Mouse (Mus musculus) bone marrow macrophage, adult 2 months (primary cell): Measurements from ENCODE around the gene Chst11. TPM values are rescaled to one million over a fixed set of nuclear protein-coding genes. Genes with fewer than 3 reads are reported as not detected.

Experiments used
- H3K27ac ChIP-seq: 2 replicates; pipeline ENCODE4 v1.5.1; 2012; ENCODE audit warnings: low read depth, low read length; ENCODE audit not compliant: insufficient read depth
- H3K4me1 ChIP-seq: 2 replicates; pipeline ENCODE4 v1.6.1; 2012; ENCODE audit warnings: low read length; ENCODE audit not compliant: control insufficient read depth, insufficient read depth
- H3K4me3 ChIP-seq: 2 replicates; pipeline ENCODE4 v1.5.1; 2012; ENCODE audit warnings: mild to moderate bottlenecking, low read length, moderate library complexity; ENCODE audit not compliant: insufficient read depth
- CTCF ChIP-seq: IDR thresholded peaks from 2 replicates; pipeline ENCODE4 v1.5.1; 2012; ENCODE audit warnings: low read depth, mild to moderate bottlenecking, low read length, moderate library complexity
- POLR2A ChIP-seq: IDR thresholded peaks from 2 replicates; pipeline ENCODE4 v1.6.1; 2012; ENCODE audit warnings: mild to moderate bottlenecking, low read depth, low read length, borderline replicate concordance
- polyA plus RNA-seq: library from polyadenylated mRNA; stranded (reverse); fragments of >200 nt; gene quantifications from 2 replicates; pipeline ENCODE4 v1.2.4, GENCODE M21; 2012; ENCODE audit not compliant: missing spikeins, insufficient read depth, insufficient read length

The Chst11 gene
- polyA plus RNA-seq, 1 experiment, result 0.88 TPM

- H3K4me3 ChIP-seq, result no peak overlapping the region
- peak overlapping the region; percentile 65 for H3K27ac ChIP-seq
- no peak for TF ChIP-seq POLR2A
- TF ChIP-seq CTCF, result no peak
- peaks cover 31% of the 10 kb centered on the region for H3K4me1 ChIP-seq
Observed at GRCm38 (mm10) chr10:83100890-83101289, 115.6 kb downstream of the Chst11 start.

GRCm38 (mm10) chr10:83101421-83102207 is 116.3 kb downstream of the Chst11 start:
- peaks cover 31% of the 10 kb centered on the region for H3K4me1 ChIP-seq
- H3K4me3 ChIP-seq, result no peak overlapping the region
- H3K27ac ChIP-seq, result peak overlapping the region; percentile 65
- no peak for TF ChIP-seq CTCF
- TF ChIP-seq POLR2A, result no peak

- H3K27ac ChIP-seq, result no peak overlapping the region
- no peak for TF ChIP-seq CTCF
- TF ChIP-seq POLR2A, result no peak
- H3K4me1 ChIP-seq, result peaks cover 31% of the 10 kb centered on the region
Observed at GRCm38 (mm10) chr10:83102745-83103144, 117.4 kb downstream of the Chst11 start.

GRCm38 (mm10) chr10:83104221-83104620 is 118.9 kb downstream of the Chst11 start:
- TF ChIP-seq POLR2A (no peak), CTCF (no peak)
- Histone ChIP-seq H3K4me1 (peaks cover 24% of the 10 kb centered on the region), H3K27ac (no peak overlapping the region), H3K4me3 (no peak overlapping the region)

More at GRCm38 (mm10) chr10:83102745-83103144, 117.4 kb downstream of the Chst11 start:
- no peak overlapping the region for H3K4me3 ChIP-seq

DNA sequence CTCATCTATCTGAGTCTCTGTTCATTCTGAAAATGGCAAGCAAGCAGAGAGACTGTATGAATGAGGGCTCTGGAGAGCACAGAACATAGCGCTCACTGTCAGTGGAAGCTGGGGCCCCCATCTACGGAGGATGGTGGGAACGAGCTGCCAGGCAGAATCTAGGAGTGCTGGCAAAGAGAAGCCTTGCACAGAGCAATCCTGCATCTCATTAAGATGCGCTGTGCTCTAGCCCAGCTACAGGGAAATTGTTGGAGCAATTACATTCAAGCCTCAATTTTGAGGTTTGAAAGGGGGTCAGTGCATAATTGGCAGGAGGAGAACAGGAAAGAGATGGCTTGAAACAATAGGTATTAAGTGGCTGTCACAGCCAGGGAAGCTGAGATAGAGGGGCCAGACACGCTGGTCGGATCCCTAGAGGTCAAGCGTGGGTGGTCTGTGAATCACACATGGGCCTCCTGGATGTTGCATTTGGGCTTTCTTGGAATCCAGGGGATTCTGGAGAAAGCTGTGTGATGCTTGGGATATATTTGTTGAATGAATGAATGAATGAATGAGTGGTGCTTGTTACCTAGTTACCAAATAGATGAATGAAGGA is 121.0 kb downstream of the Chst11 start:
- TF ChIP-seq CTCF (no peak), POLR2A (no peak)
- Histone ChIP-seq H3K27ac (no peak overlapping the region), H3K4me3 (no peak overlapping the region), H3K4me1 (peaks cover 10% of the 10 kb centered on the region)

DNA sequence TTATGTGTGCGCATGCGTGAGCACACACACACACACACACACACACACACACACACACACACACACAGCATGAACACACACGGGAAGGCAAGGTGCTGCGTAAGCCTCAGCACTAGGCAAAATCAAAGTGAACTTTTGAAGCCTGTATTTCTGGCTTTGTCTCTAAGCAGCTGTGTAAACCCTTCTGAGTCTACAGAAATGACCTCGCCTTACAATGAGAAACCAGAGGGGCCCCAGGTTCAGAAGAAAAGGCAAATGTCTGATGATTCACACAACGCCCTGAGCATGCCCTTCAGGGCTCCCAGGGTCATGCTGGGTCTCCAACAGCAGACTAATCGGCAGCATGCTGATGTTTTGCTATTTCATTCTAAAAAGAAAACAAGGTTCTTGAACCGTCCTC is 122.1 kb downstream of the Chst11 start:
- Histone ChIP-seq H3K4me3 (no peak overlapping the region), H3K27ac (no peak overlapping the region), H3K4me1 (no peaks in the 10 kb centered on the region; the same call in 1 of the 2 replicates)
- no peak for TF ChIP-seq CTCF
- no peak for TF ChIP-seq POLR2A

DNA sequence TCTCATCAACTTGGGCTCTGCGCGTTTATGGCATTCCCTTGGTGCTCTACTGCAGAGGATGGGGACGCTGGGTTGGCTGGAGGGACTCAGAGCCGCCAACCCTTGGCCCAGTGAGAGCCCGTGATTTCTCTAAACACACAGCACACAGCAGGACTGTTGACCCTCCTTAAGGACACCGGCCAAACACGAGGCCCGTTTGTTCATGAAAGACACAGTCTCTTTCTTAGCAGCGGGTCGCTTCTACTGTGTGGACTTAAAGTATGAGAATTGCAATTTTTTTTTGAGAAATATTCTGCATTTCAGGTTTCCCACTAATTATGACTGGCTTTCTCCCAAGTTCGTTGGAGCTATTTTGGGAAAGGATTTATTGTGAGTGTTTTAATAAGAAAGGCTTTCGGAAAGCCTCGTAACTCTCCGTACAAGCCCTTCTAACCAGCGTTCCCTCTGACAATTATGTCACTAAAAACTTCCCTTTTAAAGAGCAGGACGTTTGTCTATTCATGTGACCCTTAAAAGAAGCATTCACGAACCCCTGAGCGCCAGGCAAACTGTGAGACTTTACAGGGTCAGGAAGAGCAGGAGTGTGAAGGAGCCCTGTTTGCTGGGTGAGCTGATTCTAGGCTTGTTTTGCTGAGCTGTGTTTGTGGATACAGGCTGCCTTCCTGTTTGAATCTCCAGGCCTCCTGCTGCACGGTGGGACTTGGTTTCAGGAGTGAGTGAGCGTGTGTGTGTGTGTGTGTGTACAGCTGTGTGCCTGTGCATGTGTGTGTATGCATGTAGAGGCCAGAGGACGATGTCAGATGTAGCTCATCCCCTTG is 122.8 kb downstream of the Chst11 start:
- H3K4me3 ChIP-seq, result no peak overlapping the region
- TF ChIP-seq POLR2A (no peak), CTCF (no peak)
- H3K27ac ChIP-seq, result no peak overlapping the region
- H3K4me1 ChIP-seq, result no peaks in the 10 kb centered on the region

- no peaks in the 10 kb centered on the region for H3K4me1 ChIP-seq
- TF ChIP-seq POLR2A, result no peak
- no peak for TF ChIP-seq CTCF
- H3K4me3 ChIP-seq, result no peak overlapping the region
- H3K27ac ChIP-seq, result no peak overlapping the region
Observed at GRCm38 (mm10) chr10:83108946-83109345, 123.6 kb downstream of the Chst11 start.

DNA sequence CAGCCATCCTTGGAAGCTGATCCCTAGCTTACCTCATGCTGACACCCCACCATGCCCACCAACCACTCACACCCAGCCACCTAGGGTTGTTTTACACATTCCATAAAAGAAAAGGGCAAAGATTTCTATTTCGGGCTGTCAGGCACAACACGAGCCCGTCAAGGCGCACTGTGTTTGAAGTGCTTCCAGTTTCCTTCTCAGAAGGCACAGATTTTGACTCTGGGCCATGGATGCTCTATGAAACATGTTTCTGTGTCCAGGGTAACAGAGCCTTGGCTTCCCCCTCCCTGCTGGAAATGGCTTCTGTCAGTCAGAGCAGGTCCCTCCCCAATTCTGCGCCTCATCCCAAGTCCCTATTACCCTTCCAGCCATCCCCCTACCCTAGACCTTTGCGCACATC is 125.7 kb downstream of the Chst11 start:
- TF ChIP-seq POLR2A (no peak), CTCF (no peak)
- no peak overlapping the region for H3K4me3 ChIP-seq
- H3K27ac ChIP-seq, result no peak overlapping the region
- H3K4me1 ChIP-seq, result no peaks in the 10 kb centered on the region

GRCm38 (mm10) chr10:83112345-83112744 is 127.0 kb downstream of the Chst11 start:
- H3K4me1 ChIP-seq, result no peaks in the 10 kb centered on the region
- TF ChIP-seq POLR2A (no peak), CTCF (no peak)

More at GRCm38 (mm10) chr10:83112345-83112744, 127.0 kb downstream of the Chst11 start:
- Histone ChIP-seq H3K27ac (no peak overlapping the region), H3K4me3 (no peak overlapping the region)
